Mouse (Mus musculus): Measurements from ENCODE around the gene Hirip3.
"Not testable (repeated sequence)": the region's sequence is repeated elsewhere in the genome, so short reads cannot be mapped to it uniquely, and the experiment has no call there.

Hirip3 gene

GRCm38 (mm10) chr7:126853454-126853853 lies 8.3 kb upstream of the Hirip3 start:
- DNase-seq (ENCODE audit: extremely low spot score): no peak

DNA sequence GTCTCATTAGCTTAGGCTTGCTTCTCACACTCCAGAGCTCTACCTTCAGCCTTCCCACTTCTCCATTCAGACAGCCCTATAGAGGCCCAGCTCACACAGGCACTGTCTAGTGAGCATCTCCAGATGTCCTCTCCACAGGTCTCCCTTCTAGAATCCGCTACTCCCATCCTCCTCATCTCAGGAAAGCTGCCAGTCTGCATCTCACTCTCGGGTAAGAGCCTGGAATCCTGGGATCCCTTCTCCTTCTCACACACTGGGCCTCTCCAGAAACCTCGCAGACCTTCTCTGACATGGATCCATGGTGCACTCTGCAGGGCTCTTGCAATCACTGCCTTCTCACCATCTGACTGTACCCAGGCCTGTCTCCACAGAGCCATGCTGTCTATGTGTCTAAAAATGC lies 6.1 kb upstream of the Hirip3 start:
- no peak for DNase-seq (ENCODE audit: extremely low spot score)

GRCm38 (mm10) chr7:126856741-126857420 lies 4.9 kb upstream of the Hirip3 start:
- DNase-seq (ENCODE audit: extremely low spot score): no peak

DNA sequence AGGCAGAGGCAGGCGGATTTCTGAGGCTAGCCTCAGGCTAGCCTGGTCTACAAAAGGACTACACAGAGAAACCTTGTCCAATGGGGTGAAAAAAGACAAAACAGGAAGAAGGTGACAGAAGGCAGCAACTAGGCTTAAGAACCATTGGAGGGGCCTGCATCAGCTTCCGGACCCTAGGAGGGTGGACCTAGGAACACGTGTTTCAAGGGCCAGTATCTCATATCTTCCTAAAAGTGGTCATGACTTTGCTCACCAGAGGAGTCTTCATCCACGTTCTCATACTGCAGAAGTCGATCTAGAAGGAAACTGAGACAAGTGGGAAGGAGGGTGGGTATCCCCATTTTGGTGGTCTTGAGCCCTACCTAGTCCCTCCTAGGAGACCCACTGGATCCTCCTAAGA lies 785 bp upstream of the Hirip3 start:
- no peak for DNase-seq (ENCODE audit: extremely low spot score)

GRCm38 (mm10) chr7:126862147-126862784 lies 494 bp downstream of the Hirip3 start, which contains the start of gene Ino80e:
Ino80e (minus strand) TSS chr7:126862377.
- peak; percentile 92 for DNase-seq (ENCODE audit: extremely low spot score)

DNA sequence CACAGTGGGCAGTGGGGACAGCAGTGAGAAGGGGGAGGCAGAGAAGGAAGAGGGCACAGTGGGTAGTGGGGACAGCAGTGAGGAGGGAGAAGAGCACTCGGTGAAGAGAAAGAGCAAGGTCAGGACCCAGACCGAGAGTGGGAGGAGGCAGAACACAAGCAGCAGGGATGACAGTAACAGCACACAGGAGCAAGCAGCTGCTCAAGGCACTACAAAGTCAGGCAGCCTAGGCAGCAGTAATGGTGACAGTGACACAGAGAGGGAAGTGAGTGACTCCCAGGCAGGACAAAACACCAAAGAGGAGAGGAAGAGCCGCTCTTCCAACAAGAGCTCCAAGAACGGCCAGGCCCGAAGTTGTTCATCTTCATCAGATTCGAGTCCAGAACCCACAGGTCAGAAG lies 2.0 kb downstream of the Hirip3 start:
- DNase-seq (ENCODE audit: extremely low spot score): no peak

DNA sequence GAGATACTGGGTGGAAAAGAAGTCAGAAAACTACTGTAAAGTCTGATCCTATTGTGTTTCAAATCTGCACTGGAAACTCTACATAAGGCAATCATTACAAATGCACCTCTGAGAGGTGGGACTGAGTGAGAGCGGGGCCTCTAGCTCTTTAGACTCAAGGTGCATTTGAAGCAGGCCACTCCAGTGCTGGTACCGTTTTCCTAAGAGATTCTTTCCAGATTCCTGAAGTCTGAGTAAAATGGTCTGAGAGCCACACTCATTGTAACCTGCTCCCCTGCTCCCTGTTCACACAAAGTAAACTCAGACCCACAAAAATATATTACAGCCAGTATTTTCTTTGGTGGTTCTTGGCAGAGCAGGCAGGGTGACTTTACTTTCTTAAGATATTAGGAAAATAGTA lies 5.8 kb downstream of the Hirip3 start:
- no peak for DNase-seq (ENCODE audit: extremely low spot score)

GRCm38 (mm10) chr7:126868003-126868402 lies 6.2 kb downstream of the Hirip3 start:
- DNase-seq (ENCODE audit: extremely low spot score): no peak

GRCm38 (mm10) chr7:126869780-126870519 lies 8.2 kb downstream of the Hirip3 start:
- DNase-seq (ENCODE audit: extremely low spot score): no peak

- no peak for DNase-seq (ENCODE audit: extremely low spot score)
Observed at GRCm38 (mm10) chr7:126870520-126870891, 8.7 kb downstream of the Hirip3 start.

GRCm38 (mm10) chr7:126877239-126877638 lies 15.5 kb downstream of the Hirip3 start:
- DNase-seq (ENCODE audit: extremely low spot score): no peak

DNA sequence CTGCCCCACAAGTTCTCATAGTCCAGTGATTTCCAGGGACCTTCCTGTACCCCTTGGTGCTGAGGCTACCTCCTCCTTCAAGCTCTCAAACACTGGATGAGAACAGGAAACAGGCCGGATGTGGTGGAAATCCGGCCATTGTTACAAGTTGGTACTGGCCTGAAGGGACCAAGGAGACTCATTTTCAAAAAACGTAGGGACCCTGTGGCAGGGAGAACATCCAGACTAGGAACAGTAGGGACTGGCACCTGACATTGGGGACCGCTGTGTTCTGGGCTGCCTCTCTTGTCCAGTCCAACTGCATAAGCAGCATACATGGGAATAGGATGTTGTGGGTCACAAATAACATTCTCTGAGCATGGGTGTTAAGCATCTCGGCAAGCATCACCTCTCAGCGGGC lies 19.3 kb downstream of the Hirip3 start:
- no peak for DNase-seq (ENCODE audit: extremely low spot score)

DNA sequence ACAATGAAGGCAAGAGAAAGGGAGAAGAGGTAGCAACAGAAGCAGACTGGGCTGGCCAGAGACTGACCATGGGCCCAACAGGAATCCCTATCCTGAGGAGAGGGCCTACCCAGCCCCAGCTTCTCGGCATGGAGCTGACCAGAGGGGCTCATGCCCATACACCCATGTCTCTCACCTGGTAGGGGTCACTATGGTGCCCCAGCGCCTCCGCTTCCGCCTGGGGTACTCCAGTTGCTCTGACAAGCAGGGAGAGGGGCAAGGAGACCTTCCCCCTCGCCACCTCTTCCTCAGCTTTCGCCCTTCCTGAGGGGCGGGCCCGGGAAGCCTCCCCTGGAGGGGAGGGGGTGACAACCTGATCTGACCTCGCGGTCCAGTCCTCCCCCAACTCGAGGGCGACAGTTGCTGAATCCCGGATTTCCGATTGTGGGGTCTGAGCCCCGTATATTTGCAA lies 22.0 kb downstream of the Hirip3 start:
- DNase-seq (ENCODE audit: extremely low spot score): peak; percentile 41

- DNase-seq (ENCODE audit: extremely low spot score): peak; percentile 99
Observed at GRCm38 (mm10) chr7:126884286-126885164, 22.8 kb downstream of the Hirip3 start, which contains the start of gene Taok2. Taok2 (minus strand) TSS chr7:126884703.

- no peak for DNase-seq (ENCODE audit: extremely low spot score)
Observed at GRCm38 (mm10) chr7:126887281-126887680, 25.5 kb downstream of the Hirip3 start.

DNA sequence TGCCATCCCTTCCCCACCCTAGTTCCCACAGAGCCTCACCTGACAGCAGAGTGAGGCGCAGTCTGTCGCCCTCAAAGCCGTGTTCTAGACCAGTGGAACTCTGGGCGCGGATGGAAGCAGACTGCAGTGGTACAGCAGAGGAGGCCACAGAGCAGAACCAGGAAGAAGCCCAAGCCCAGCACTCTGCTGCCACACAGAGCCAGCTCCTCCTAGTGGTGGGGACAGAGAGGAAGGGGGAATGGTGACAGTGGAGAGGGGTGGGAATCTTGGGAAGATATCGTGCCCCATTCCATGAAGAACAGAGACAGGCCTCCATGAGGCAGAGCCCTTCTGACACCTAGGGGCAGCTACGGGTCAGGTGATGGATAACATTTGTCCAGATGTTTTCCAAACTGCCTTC lies 27.1 kb downstream of the Hirip3 start:
- no peak for DNase-seq (ENCODE audit: extremely low spot score)

- DNase-seq (ENCODE audit: extremely low spot score): no peak
Observed at GRCm38 (mm10) chr7:126896912-126897311, 35.1 kb downstream of the Hirip3 start.

- no peak for DNase-seq (ENCODE audit: extremely low spot score)
Observed at GRCm38 (mm10) chr7:126897390-126898101, 35.8 kb downstream of the Hirip3 start.

DNA sequence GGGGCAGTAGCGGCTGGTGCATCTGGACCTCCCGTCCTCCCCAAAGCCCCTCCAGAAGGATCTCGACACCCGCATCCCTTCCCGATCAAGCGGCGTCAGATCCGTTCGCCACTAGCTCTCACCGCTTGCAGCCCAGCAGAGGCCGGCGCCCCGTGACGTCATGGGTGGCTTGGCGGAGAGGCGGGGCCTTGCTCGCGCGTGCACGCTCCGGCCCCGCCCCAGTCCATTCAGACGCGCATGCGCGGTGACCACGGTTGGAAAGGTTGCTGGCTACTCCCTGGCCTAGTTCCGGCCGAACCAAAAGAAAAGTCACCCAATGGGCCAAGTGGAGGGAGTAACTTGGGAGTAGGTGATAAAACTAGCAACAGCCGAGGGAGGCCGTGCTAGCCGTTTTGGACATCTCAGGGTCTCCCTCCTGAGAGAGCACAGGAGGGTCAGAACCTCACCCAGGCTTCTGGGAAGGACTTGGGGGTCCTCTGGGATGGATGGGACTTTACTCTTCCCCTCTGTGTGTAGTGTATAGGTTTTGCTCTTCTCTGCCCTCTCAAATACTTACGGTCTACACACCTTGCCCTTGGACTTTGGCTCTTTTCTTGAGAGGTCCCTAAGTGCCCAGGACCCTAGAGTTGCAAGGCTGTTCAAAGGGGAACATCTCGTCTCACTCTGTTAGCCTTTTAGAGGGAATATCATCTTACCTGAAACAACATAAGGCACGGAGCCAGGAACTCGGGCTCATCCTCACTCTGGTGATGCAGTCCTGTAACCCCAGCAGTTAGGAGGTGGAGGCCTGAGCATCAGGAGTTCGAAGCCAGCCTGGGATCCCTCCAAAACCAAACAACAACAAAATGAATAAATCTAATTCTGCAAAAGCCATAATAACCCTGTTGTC lies 36.6 kb downstream of the Hirip3 start:
- DNase-seq (ENCODE audit: extremely low spot score): peak; percentile 97

- not testable (repeated sequence) for DNase-seq (ENCODE audit: extremely low spot score)
Observed at GRCm38 (mm10) chr7:126899781-126900180, 38.0 kb downstream of the Hirip3 start.

Data from embryo, embryonic 9.5 days (tissue).